ENCODE assay signal across 15 mouse cellular contexts in the genomic region with DNA sequence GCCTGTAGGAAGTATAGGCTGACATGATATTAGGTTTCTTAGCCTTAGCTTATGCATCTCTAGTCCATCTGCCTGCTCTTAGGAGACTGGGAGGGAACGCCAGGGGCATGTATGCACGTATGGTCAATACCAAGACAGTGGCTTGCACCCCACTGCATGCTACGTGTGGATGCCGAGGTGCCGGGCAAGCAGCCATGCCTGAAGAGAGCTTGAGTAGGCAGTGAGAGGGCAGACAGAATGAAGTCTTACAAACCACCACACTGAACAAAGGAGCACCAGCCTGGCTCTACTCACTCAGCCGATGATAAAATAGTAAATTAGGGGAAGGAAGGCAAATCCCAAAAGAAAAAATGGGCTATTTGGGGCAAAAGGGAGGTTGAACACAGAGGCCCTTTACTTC.
A peak's percentile ranks its signal among the peaks of the same experiment; 100 is the strongest.
DNase-seq lines count a peak whose midpoint lies in the region; ATAC-seq and TF ChIP-seq lines count a peak whose summit lies in the region.
"Had no signal": no experiment of that assay in that cellular context is flagged by ENCODE, and none has a peak within 500 bp of the region (broad histone marks: within the 10 kb centered on the region; RNA-seq: fewer than 3 reads in every experiment).

No protein-coding gene starts in this region.

- no peak overlapping the region for H3K4me2 ChIP-seq in lung, postnatal 0 days (replicated peaks; ENCODE audit: low read depth, low read length)
- H3K4me2 ChIP-seq: limb, embryonic 12.5 days; liver, embryonic 15.5 days had no signal

- 69% methylated on average over 6 of the region's 6 CpGs for WGBS in lung, postnatal 0 days

- H3K9me3 ChIP-seq in lung, postnatal 0 days (ENCODE audit: low read length) = no peaks in the 10 kb centered on the region
- H3K9me3 ChIP-seq: G1E; limb, embryonic 12.5 days; liver, embryonic 15.5 days had no signal

- TF ChIP-seq CTCF in lung, postnatal 0 days (IDR thresholded peaks at IDR 0.05) = no peak

- peaks cover 9% of the 10 kb centered on the region; the same call in 1 of the 2 replicates for H3K4me1 ChIP-seq in lung, postnatal 0 days (ENCODE audit: insufficient read depth, low read depth, low read length)

- no peaks in the 10 kb centered on the region for H3K36me3 ChIP-seq in lung, postnatal 0 days (ENCODE audit: insufficient read depth, low read length)
- H3K36me3 ChIP-seq: G1E; limb, embryonic 12.5 days; liver, embryonic 15.5 days had no signal

- no peaks in the 10 kb centered on the region for H3K27me3 ChIP-seq in lung, postnatal 0 days (replicated peaks; ENCODE audit: insufficient read depth, low read length)
- H3K27me3 ChIP-seq: limb, embryonic 12.5 days; liver, embryonic 15.5 days had no signal

- H3K4me3 ChIP-seq in lung, postnatal 0 days (ENCODE audit: low read depth, low read length) = no peak overlapping the region
- H3K4me3 ChIP-seq: heart, adult 2 months; limb, embryonic 12.5 days; liver, embryonic 15.5 days had no signal

- no peak for DNase-seq in frontal cortex, postnatal 14 days (ENCODE audit: low spot score in 2 of 2)
- DNase-seq in lung, postnatal 36 days = peak; percentile 26
- no peak for DNase-seq in lung, postnatal 0 days (ENCODE audit: low spot score)
- DNase-seq in left cerebral cortex, postnatal 14 days (ENCODE audit: low spot score in 2 of 2) = peak; percentile 7 to 9
- peak; percentile 41 for DNase-seq in right cerebral cortex, postnatal 4 days
- DNase-seq in adrenal gland, postnatal 14 days = no peak
- DNase-seq in kidney, postnatal 4 days = no peak
- DNase-seq: adrenal gland, postnatal 10 days had no signal

- intact Hi-C loops in left cerebral cortex, postnatal 14 days (cut with DNase I) = no loop called here

- H3K27ac ChIP-seq in lung, postnatal 0 days (ENCODE audit: low read length) = no peak overlapping the region
- H3K27ac ChIP-seq: heart, adult 2 months; kidney, postnatal 0 days; liver, embryonic 15.5 days had no signal

- no peak for TF ChIP-seq EP300 in lung, postnatal 0 days (IDR thresholded peaks at IDR 0.05)

- no peak overlapping the region for H3K9ac ChIP-seq in lung, postnatal 0 days (replicated peaks; ENCODE audit: low read depth)
- H3K9ac ChIP-seq: limb, embryonic 12.5 days; liver, embryonic 15.5 days had no signal

- ATAC-seq in frontal cortex, adult (ENCODE audit: low TSS enrichment) = peak; percentile 83
- ATAC-seq in lung, postnatal 0 days = no peak
- ATAC-seq: inflammation-experienced regulatory T-cells, adult 6 months had no signal

Comparison
In these comparisons a context has a peak if more than half of its experiments do, and no peak if none do; other contexts are left out.
1. DNase-seq: peak in lung, postnatal 36 days (single experiment), left cerebral cortex, postnatal 14 days (2 of 2) and right cerebral cortex, postnatal 4 days (single experiment); none in frontal cortex, postnatal 14 days (0 of 2), lung, postnatal 0 days (single experiment), adrenal gland, postnatal 14 days (single experiment) and kidney, postnatal 4 days (0 of 2).